Mouse (Mus musculus) lung, postnatal 0 days (tissue): Measurements from ENCODE around the gene Hpse2.

Source experiments
- CTCF ChIP-seq: IDR thresholded peaks from 2 replicates; pipeline ENCODE4 v1.5.1; 2016; ENCODE audit warnings: antibody characterized with exemption, mild to moderate bottlenecking
- EP300 ChIP-seq: IDR thresholded peaks from 2 replicates; pipeline ENCODE4 v1.6.1; 2016; ENCODE audit warnings: antibody characterized with exemption, mild to moderate bottlenecking, control low read depth

DNA sequence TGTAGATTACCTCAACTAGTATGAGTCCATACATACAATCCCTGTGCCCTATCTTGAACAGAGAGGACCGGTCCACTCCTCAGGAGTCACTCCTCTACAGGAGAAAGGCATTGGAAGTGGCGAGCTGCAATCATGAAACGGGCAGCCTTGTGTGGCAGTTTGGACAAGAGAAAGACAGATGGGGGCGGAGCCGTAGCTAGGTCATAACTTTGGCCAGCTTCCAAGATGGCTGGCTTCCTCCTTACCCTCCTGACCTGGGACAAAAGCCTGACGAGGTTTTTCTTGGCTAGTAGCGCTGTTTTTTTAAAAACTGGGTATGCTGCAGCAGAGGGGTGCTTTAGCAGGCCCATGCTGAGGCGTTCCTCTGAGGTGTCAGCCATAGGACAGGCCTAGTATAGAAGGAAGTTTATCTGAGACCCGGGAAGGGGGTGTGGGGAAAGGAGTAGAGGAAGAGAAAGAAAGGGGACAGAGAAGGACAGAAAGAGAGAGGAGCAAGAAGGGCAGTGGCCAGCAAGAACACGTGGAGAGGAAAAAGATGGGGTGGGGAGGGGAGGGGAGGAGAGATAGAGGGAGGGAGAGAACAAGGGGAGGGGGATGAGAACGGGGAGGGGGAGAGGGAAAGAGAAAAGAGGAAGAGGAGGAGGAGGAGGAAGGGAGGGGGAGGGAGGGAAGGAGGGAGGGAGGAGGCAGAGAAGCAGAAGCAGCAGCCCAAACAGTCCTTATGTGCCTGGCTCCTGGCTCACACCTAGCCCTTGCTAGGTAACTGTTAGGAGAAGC lies 634.8 kb downstream of the Hpse2 start:
- TF ChIP-seq EP300 (0 out of 2 replicates have a peak, but pooled peaks have one; percentile 9), CTCF (no peak)
